ENCODE assay signal across 1 mouse cellular context in the genomic region with DNA sequence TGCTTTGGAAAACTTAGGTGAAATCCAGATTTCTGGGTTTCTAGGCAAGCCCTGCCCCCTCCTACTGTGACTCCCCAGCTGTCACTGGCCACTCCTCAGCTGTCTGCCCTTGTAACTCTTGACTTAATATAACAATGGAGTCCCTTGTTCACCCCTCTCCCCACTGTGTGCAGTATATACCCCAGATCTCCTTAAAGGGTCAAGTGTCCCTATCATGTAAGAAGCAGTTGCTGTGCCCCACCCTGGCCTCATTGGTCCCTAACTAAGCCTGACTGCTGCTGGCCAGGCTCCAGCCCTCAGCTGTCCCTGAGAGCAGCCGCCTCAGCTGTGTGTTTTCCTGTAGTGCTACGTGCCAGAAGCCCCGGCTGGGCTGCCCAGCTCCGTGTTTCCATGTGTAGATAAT.
A peak's percentile ranks its signal among the peaks of the same experiment; 100 is the strongest.
TF ChIP-seq lines count a peak whose summit lies in the region.

No protein-coding gene starts in this region.

TF ChIP-seq in myocyte, 11 proteins besides CTCF, POLR2A, EP300 and RAD21 (continued from another document):
- TF ChIP-seq SRF (IDR thresholded peaks at IDR 0.05; ENCODE audit: control insufficient read depth, insufficient read length, low read depth) (peak; percentile 88), TCF3 (IDR thresholded peaks at IDR 0.05; ENCODE audit: insufficient read length, low read depth) (peak; percentile 71), MYOG (IDR thresholded peaks at IDR 0.05; ENCODE audit: control insufficient read depth in 1 of 3, insufficient read depth in 1 of 3, insufficient read length in 2 of 3, low read depth in 2 of 3) (peak; percentile 89 to 95 (median 91)), CEBPB (IDR thresholded peaks at IDR 0.05; ENCODE audit: insufficient read depth, poor library complexity, severe bottlenecking) (no peak), USF1 (IDR thresholded peaks at IDR 0.05; ENCODE audit: low read depth) (no peak), POLR2AphosphoS2 (IDR thresholded peaks at IDR 0.05; ENCODE audit: insufficient read length, low read depth) (peak; percentile 45)
